Mouse (Mus musculus) megakaryocyte, embryonic 14.5 days (primary cell): ENCODE measurements around the gene Ak4.

Experiments
- FLI1 ChIP-seq: IDR thresholded peaks from 2 replicates; pipeline ENCODE4 v1.6.1; 2012; ENCODE audit warnings: low read length, inconsistent platforms, mixed read lengths
- GATA1 ChIP-seq: IDR thresholded peaks from 3 replicates; pipeline ENCODE4 v1.6.1; 2012; ENCODE audit warnings: mixed read lengths, low read length, inconsistent platforms, borderline replicate concordance

DNA sequence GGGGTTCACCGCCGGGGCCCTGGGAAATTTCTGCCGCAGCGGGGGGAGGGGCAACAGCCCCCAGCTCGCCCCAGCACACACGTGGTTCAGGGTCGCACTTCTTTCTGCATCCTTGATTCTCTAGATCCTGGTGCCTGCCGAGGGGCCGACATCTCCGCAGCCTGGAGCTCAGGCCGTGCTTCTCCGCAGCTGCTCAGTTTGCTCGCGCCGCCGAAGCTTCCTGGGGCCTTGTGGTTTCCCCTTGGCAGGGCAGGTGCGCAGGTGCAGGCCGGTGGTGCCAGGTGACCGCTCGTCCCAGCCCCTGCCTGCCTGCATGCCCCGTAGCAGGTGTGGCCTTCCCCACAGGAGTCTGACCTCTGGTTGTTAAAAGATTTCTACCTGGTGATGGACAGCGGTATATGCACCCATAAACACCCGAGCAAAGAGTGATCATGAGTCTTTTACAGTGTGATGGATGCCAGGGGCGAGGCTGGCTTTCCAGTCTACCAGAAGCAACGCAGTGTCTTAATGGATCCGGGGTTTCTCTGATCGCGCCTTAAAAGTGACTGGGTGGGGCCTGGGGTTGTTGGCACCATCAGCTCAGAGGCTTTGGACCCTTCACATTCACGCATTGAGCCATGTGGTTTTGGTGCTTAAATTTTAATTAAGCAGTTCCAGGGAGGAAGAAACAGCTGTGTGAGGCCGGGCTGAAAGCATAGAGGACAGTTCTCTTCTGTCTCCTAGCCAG lies 89.9 kb downstream of the Ak4 start:
- no peak for TF ChIP-seq GATA1
- TF ChIP-seq FLI1, result no peak
